Mouse (Mus musculus): ENCODE results near the gene Asb1. TPM values are rescaled to one million over a fixed set of nuclear protein-coding genes. Genes with fewer than 3 reads are reported as not detected.

Gene Asb1
- total RNA-seq, 4 experiments from 2014 or later = 34.7 to 38.2 (median 36.4) TPM

DNA sequence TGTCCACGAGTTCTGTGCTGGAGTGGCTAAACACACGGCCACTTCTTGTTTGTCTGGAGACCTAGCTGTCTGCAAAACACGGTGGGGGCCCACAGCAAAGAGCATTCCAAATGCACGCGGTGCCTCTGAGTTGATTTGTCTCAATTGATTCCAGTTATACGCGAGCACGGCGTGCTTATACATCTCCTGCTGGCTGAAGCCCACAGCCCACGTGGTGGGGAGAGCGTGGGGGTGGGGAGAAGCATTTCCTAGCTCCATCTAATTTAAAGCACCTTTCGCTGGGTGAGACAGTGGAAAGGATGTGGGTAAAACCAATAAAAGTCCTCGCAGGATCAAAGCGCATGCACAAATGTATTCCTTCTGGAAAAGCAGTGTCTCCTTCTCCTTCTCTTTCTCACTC, 65.3 kb downstream of the Asb1 start:
- no peak for DNase-seq (ENCODE audit: low spot score in 2 of 2)

GRCm38 (mm10) chr1:91606701-91607100, 66.4 kb downstream of the Asb1 start:
- no peak for DNase-seq (ENCODE audit: low spot score in 2 of 2)

GRCm38 (mm10) chr1:91607141-91607540, 66.8 kb downstream of the Asb1 start:
- DNase-seq (ENCODE audit: low spot score in 2 of 2) = no peak

Other genes starting within 250 kb of the Asb1 start
- 10 to 100 TPM; 21.8 to 24.6 (median 22.2) TPM for gene Scly, start 242.2 kb upstream of the Asb1 start, total RNA-seq (2022)
- gene Espnl, start 218.5 kb upstream of the Asb1 start, total RNA-seq (2022) = under 1 TPM in 1 of 4 experiments, not detected in 3; 0.16 TPM
- gene Klhl30, start 189.5 kb upstream of the Asb1 start, total RNA-seq (2022) = not detected
- gene Erfe, start 174.1 kb upstream of the Asb1 start, total RNA-seq (2022) = not detected
- gene Ilkap, start 141.7 kb upstream of the Asb1 start, total RNA-seq (2022) = 10 to 100 TPM; 58.7 to 73.1 (median 64.3) TPM
- 10 to 100 TPM; 15.0 to 20.8 (median 16.2) TPM for gene Hes6, start 126.5 kb upstream of the Asb1 start, total RNA-seq (2022)
- 10 to 100 TPM; 20.4 to 37.6 (median 30.4) TPM for gene Per2, start 81.2 kb upstream of the Asb1 start, total RNA-seq (2022)
- gene Traf3ip1, start 45.9 kb upstream of the Asb1 start, total RNA-seq (2022) = 10 to 100 TPM; 13.3 to 14.6 (median 13.8) TPM

Measured in layer of hippocampus, adult 8-10 months (tissue).